In genomic region chr11:107334849-107335484, GRCm38 (mm10) we compare ENCODE assay signal across 10 mouse cellular contexts.
DNase-seq lines count a peak whose midpoint lies in the region; TF ChIP-seq lines count a peak whose summit lies in the region.
"Had no signal": no experiment of that assay in that cellular context is flagged by ENCODE, and none has a peak within 500 bp of the region (broad histone marks: within the 10 kb centered on the region; RNA-seq: fewer than 3 reads in every experiment).

No protein-coding gene starts in this region.

- no peak for TF ChIP-seq POLR2A in kidney, adult 2 months (IDR thresholded peaks at IDR 0.05; ENCODE audit: low read depth, low read length)

- H3K36me3 ChIP-seq in kidney, adult 2 months (ENCODE audit: control insufficient read depth, insufficient read depth, low read length), result no peaks in the 10 kb centered on the region

- peaks cover 17% of the 10 kb centered on the region for H3K4me1 ChIP-seq in kidney, adult 2 months (ENCODE audit: control insufficient read depth, insufficient read depth, low read length)

- WGBS in kidney, adult 2 months, result 51% methylated on average over 15 of the region's 15 CpGs

- peak; percentile 27 for DNase-seq in embryo, embryonic 11 days
- no peak for DNase-seq in embryo, embryonic 9.5 days (ENCODE audit: extremely low spot score)
- peak; percentile 86 for DNase-seq in heart, adult 8-10 months (ENCODE audit: low spot score)
- peak; percentile 77 for DNase-seq in kidney, adult 2 months
- peak; percentile 69 for DNase-seq in lung, postnatal 25 days (ENCODE audit: low spot score)
- DNase-seq in spleen, postnatal 4 days (ENCODE audit: low spot score in 2 of 2), result no peak
- no peak for DNase-seq in left cerebral cortex, adult 11 months (ENCODE audit: low spot score)
- DNase-seq in ovary, postnatal 36 days (ENCODE audit: low spot score), result no peak
- DNase-seq: B cell, adult 2 months had no signal

- H3K4me3 ChIP-seq in kidney, adult 2 months (ENCODE audit: insufficient read depth, low read depth, low read length), result no peak overlapping the region; the same call in 1 of the 2 replicates
- H3K4me3 ChIP-seq: erythroblast, embryonic 14.5 days had no signal

- no peaks in the 10 kb centered on the region for H3K27me3 ChIP-seq in kidney, adult 2 months (replicated peaks; ENCODE audit: control insufficient read depth, insufficient read depth, low read length)

- peak overlapping the region; percentile 99 for H3K27ac ChIP-seq in kidney, adult 2 months (ENCODE audit: insufficient read depth, low read depth, low read length)

- no peak for TF ChIP-seq CTCF in kidney, adult 2 months (conservative IDR thresholded peaks at IDR 0.05; ENCODE audit: insufficient read depth, insufficient read length, low read depth, low read length)

Comparison
In these comparisons a context has a peak if more than half of its experiments do, and no peak if none do; other contexts are left out.
1. DNase-seq: peak in embryo, embryonic 11 days (single experiment), heart, adult 8-10 months (single experiment), kidney, adult 2 months (single experiment) and lung, postnatal 25 days (single experiment); none in embryo, embryonic 9.5 days (single experiment), spleen, postnatal 4 days (0 of 2), left cerebral cortex, adult 11 months (single experiment) and ovary, postnatal 36 days (single experiment).